Mouse (Mus musculus) midbrain, embryonic 16.5 days (tissue): ENCODE results near the gene Mmp23. TPM values are rescaled to one million over a fixed set of nuclear protein-coding genes. Genes with fewer than 3 reads are reported as not detected.
"Not testable (repeated sequence)": the region's sequence is repeated elsewhere in the genome, so short reads cannot be mapped to it uniquely, and the experiment has no call there.

Experiments used
- ATAC-seq: fragments of 200-750 bp; cut with Nextera tagmentation; 2 replicates; pipeline ENCODE4 v1.8.0; 2017; ENCODE audit warnings: moderate TSS enrichment
- H3K27ac ChIP-seq: fragments of 300-500 bp; sonication (generic); 2 replicates; pipeline ENCODE4 v1.5.1; 2014; ENCODE audit warnings: mild to moderate bottlenecking, low read length, mixed read lengths
- H3K27me3 ChIP-seq: fragments of 300-500 bp; sonication (generic); 2 replicates; pipeline ENCODE4 v1.6.1; 2014; ENCODE audit warnings: low read depth, low read length, mixed read lengths; ENCODE audit not compliant: control insufficient read depth, insufficient read depth
- H3K36me3 ChIP-seq: fragments of 300-500 bp; sonication (generic); 2 replicates; pipeline ENCODE4 v1.6.1; 2014; ENCODE audit warnings: mild to moderate bottlenecking, low read length, moderate library complexity, mixed read lengths; ENCODE audit not compliant: control insufficient read depth, insufficient read depth
- H3K4me1 ChIP-seq: fragments of 300-500 bp; sonication (generic); 2 replicates; pipeline ENCODE4 v1.6.1; 2014; ENCODE audit warnings: mild to moderate bottlenecking, low read length, mixed read lengths; ENCODE audit not compliant: control insufficient read depth, insufficient read depth
- H3K4me2 ChIP-seq: fragments of 300-500 bp; sonication (generic); 2 replicates; pipeline ENCODE4 v1.6.1; 2014; ENCODE audit warnings: mild to moderate bottlenecking, low read length, mixed read lengths
- H3K4me3 ChIP-seq: fragments of 300-500 bp; sonication (generic); 2 replicates; pipeline ENCODE4 v1.5.1; 2014; ENCODE audit warnings: low read depth, mild to moderate bottlenecking, low read length, moderate library complexity, mixed read lengths
- H3K9ac ChIP-seq: fragments of 300-500 bp; sonication (generic); 2 replicates; pipeline ENCODE4 v1.6.1; 2014; ENCODE audit warnings: low read depth, low read length, mixed read lengths
- H3K9me3 ChIP-seq: fragments of 300-500 bp; sonication (generic); replicated peaks from 2 replicates; pipeline ENCODE4 v1.6.1; 2014; ENCODE audit warnings: mild to moderate bottlenecking, low read length, mixed read lengths; ENCODE audit not compliant: control insufficient read depth, poor library complexity, severe bottlenecking
- WGBS: fragments of 180-500 bp; shearing (Covaris S2); extraction: QIAGEN DNeasy Blood & Tissue Kit; methylation state at CpG from one replicate; pipeline ENCODE4 v1.1.7; 2014; 5-methylcytosine and 5-hydroxymethylcytosine counted together
- polyA plus RNA-seq: library from polyadenylated mRNA; unstranded; fragments of >200 nt; fragmentation: Nextera tagmentation; extraction: Ambion mirVana; gene quantifications from 2 replicates; pipeline ENCODE4 v1.2.1, GENCODE M21; 2015

Gene Mmp23
- polyA plus RNA-seq, 1 experiment from 2014 or later = 4.6 TPM

DNA sequence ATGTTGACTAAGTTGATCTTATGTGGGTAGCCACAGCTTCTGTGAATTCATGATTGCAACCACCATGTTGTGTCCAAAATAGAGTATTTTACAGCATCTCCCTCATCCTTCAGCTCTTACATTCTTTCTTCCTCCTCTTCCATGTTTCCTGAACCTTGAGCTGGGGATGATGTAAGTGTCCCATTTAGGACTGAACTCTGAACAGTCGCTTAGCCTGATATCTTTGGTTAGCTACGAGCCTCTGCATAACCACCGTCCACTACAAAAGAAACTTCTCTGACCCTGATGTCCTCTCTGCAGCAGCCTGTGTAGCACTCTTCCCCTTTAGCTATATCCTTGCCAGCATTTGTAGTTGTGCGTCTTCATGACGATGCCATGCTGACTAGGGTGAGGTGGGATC is 7.5 kb downstream of the Mmp23 start:
- Histone ChIP-seq H3K36me3 (peaks cover 47% of the 10 kb centered on the region), H3K4me1 (no peaks in the 10 kb centered on the region), H3K4me2 (no peak overlapping the region), H3K9me3 (no peaks in the 10 kb centered on the region), H3K9ac (no peak overlapping the region), H3K27ac (no peak overlapping the region), H3K4me3 (no peak overlapping the region), H3K27me3 (peaks cover 2% of the 10 kb centered on the region; the same call in 1 of the 2 replicates)
- no peak for ATAC-seq
- 97% methylated on average over 5 of the region's 5 CpGs for WGBS

DNA sequence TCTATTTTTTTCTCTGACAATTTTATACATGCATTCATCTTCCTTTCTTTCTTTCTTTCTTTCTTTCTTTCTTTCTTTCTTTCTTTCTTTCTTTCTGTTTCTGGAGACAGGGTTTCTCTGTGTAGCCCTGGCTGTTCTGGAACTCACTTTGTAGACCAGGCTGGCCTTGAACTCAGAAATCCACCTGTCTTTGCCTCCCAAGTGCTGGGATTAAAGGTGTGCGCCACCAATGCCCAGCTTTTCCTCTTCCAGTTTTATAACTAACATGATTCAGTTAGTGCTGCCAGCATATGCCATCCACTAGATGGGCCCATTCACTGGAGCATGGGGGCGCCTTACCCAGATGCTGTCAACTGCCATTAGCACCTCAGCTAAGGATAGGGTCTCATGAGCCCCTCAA is 7.9 kb downstream of the Mmp23 start, which contains the start of gene Gm10563:
TSS of gene Gm10563 (minus strand) at position 101 of the 400 bp plus-strand sequence.
- 100% methylated on average over 2 of the region's 2 CpGs for WGBS
- H3K4me1 ChIP-seq, ATAC-seq: not testable (repeated sequence)

DNA sequence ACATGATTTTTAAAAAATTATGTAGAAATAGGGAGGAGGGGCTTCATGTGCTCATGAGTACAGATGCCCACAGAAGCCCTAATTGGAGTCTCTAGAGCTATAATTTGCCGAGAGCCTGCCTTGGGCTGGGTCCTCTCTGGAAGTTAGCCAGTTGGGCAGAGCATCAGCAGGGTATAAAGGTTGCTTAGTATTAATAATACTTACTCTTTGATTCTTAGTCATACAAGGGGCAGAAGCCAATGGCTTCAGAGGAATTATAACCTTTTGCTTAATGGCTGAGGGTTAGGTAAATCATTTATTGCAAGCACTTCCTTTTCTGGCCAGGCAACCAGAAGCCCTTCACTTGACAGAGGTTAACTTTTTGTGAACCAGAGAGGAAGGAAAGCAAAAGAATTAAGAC is 9.7 kb downstream of the Mmp23 start:
- Histone ChIP-seq H3K4me3 (no peak overlapping the region), H3K36me3 (peaks cover 46% of the 10 kb centered on the region), H3K4me2 (no peak overlapping the region), H3K9me3 (no peaks in the 10 kb centered on the region), H3K27ac (no peak overlapping the region), H3K27me3 (no peaks in the 10 kb centered on the region), H3K9ac (no peak overlapping the region), H3K4me1 (no peaks in the 10 kb centered on the region)
- WGBS = 92% methylated on average over 1 of the region's 1 CpGs
- no peak for ATAC-seq

More for the DNA sequence above, 7.9 kb downstream of the Mmp23 start, which contains the start of gene Gm10563:
- H3K4me3 ChIP-seq, H3K9ac ChIP-seq, H3K27me3 ChIP-seq, H3K27ac ChIP-seq, H3K4me2 ChIP-seq, H3K9me3 ChIP-seq: not testable (repeated sequence)
- peaks cover 49% of the 10 kb centered on the region for H3K36me3 ChIP-seq

DNA sequence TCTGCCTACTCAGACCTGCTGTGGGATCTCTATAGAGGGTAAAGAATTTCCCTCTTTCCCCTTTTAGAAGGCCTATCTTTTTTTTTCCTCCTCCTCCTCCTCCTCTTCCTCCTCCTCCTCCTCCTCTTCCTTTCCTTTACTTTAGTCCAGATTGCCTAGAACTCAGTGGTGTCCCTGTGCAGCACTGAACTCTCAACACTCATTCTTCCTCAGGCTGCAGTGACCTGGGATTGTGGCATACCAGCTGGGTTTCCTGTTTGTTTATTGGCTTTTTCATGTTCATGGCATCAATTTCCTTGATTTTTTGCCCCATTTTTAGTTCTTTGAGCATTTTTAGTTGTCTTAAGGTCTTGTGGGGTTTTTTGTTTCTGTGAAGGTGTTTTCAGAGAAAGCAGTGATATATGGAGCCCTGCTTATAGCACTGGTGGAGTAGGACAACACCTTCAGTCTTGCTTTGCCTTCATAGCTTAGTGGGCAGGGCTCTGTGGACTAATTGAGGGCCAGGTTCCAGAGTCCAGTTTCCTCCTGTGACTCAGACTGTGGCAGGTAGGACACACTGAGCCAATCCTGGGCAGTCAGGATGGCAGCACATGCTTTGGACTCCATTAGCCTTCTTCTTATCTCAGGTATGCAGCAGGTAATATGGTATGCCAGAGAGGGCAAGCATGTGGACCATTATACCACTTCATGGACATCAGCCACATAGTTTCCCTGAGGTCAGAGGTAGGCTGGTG is 17.3 kb downstream of the Mmp23 start:
- no peak for ATAC-seq
- H3K4me3 ChIP-seq = no peak overlapping the region
- H3K27me3 ChIP-seq = no peaks in the 10 kb centered on the region
- no peak overlapping the region for H3K9ac ChIP-seq
- no peaks in the 10 kb centered on the region for H3K4me1 ChIP-seq
- H3K27ac ChIP-seq = no peak overlapping the region
- H3K9me3 ChIP-seq = no peaks in the 10 kb centered on the region
- peaks cover 42% of the 10 kb centered on the region for H3K36me3 ChIP-seq
- no peak overlapping the region for H3K4me2 ChIP-seq

DNA sequence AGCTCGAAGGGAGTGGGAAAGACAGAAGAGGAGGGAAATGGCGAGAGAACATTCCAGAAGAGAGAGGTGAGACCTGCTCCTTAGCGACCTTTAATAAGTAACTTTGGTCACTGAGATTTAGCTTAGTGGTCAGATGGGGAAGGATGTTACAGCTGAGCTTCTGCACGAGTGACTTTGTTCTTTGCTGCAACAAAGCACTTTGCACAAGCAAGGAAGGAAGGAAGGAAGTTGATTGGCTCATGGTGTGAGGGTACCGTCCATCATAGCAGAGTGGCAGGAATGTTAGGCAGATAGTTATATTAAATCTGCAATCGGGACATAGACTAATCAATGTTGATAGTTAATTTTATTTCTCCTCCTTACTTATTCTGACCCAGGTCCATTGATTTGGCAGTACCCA is 22.9 kb downstream of the Mmp23 start:
- H3K27me3 ChIP-seq = no peaks in the 10 kb centered on the region
- H3K9ac ChIP-seq = no peak overlapping the region
- H3K4me3 ChIP-seq = no peak overlapping the region
- no peak for ATAC-seq
- no peaks in the 10 kb centered on the region for H3K9me3 ChIP-seq
- H3K4me1 ChIP-seq = peaks cover 2% of the 10 kb centered on the region
- no peak overlapping the region for H3K27ac ChIP-seq
- WGBS = 89% methylated on average over 6 of the region's 6 CpGs
- H3K36me3 ChIP-seq = peaks cover 27% of the 10 kb centered on the region
- H3K4me2 ChIP-seq = no peak overlapping the region

DNA sequence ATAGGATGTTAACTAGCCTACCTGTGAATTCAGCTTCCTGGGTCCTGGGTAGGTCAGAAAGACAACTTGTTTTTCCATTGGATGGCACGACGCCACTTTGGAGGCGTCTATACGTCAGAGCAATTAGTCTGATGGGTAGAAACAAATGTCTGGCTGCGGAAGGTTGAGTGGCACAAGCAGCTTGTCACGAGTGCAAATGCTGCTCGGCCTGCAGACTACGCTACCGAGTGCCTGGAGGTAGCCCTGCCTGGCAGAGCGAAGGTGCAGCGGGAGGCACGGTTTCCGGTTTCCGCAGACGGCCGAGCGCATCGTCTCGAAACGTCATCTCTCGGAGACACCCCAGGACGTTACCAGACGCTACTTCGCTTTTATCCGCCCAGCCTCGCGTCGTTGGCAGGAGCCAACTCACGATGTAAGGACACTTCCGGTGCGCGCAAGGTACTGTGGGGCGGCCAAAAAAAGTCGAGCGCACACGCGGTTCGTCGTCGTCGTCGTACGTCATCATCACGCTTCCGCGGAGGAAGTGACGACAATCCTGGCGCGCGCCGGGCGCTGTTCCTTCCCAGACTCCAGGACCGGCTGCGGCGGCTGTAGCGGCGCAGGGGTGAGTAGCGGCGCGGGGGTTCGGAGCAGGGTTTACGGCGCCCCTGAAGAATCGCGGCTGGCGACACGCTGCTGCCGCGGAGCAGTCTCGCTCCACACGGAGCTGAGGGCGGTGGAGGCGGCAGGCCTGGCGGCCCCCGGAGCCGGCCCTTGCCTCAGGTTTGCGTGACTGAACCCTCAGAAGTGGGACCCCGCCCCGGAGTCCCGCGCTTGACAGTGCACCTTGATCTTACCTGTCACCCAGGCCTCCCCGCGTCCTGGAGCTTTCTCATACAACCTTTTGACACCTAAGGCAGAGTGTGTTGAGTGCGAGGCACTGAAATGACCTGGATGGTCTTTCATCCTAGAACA is 28.6 kb downstream of the Mmp23 start, which contains the start of gene Cdk11b:
TSS of gene Cdk11b (plus strand) at position 517 of the 954 bp plus-strand sequence.
- peak within 1 kb of the TSS; percentile 83 for H3K4me3 ChIP-seq
- H3K4me2 ChIP-seq = peak within 1 kb of the TSS; percentile 66
- no peaks in the 10 kb centered on the region for H3K9me3 ChIP-seq
- H3K27ac ChIP-seq = peak within 1 kb of the TSS; percentile 88
- peak; percentile 100 for ATAC-seq
- peaks cover 17% of the 10 kb centered on the region for H3K36me3 ChIP-seq
- H3K9ac ChIP-seq = peak within 1 kb of the TSS; percentile 78
- under 1% methylated on average over 84 of the region's 84 CpGs for whole genome bisulfite sequencing
- H3K27me3 ChIP-seq = no peaks in the 10 kb centered on the region
- peaks cover 10% of the 10 kb centered on the region for H3K4me1 ChIP-seq

DNA sequence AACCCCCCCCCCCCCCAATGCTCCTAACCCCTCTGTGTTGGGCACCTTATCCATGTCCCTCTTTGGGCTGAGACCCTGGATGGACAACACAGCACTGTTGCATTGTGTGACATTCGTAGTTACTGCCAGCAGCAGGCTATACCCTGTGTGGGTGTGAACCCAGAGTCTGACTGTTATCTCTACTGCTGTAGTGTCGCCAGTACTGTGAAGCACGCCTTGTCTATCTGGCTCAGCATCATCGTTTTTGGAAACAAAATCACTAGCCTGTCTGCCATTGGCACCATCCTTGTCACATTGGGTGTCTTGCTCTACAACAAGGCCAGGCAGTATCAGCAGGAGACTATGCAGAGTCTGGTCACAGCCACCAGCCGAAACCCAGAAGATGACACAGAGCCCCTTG is 34.9 kb downstream of the Mmp23 start:
- WGBS = 97% methylated on average over 5 of the region's 5 CpGs
- no peak overlapping the region for H3K27ac ChIP-seq
- H3K4me3 ChIP-seq = no peak overlapping the region
- H3K9ac ChIP-seq = no peak overlapping the region
- peaks cover 42% of the 10 kb centered on the region for H3K36me3 ChIP-seq
- H3K27me3 ChIP-seq = no peaks in the 10 kb centered on the region
- no peak for ATAC-seq
- no peak overlapping the region for H3K4me2 ChIP-seq
- H3K4me1 ChIP-seq = peaks cover under 1% of the 10 kb centered on the region; the same call in 1 of the 2 replicates
- no peaks in the 10 kb centered on the region for H3K9me3 ChIP-seq

DNA sequence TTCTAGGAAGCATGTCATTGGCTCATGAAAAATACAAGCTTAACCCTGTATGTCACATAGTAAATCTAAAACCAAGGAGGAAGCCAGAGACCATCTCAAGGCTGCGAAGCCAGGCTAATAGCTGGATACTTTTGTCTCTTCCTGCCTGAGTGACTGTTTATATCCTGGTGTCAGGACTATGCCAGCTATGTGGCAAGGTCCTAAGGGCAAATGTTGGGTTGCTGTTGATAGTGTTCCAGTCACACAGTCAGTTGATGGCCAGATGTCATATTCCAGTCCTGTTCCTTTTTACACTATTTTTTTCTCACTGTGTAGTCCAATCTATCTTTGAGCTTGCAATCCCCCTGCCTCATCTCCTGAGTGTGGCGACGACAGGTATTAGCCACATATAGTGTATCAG is 39.9 kb downstream of the Mmp23 start:
- no peak for ATAC-seq
- H3K9me3 ChIP-seq = no peaks in the 10 kb centered on the region
- H3K9ac ChIP-seq = no peak overlapping the region
- H3K4me1 ChIP-seq = no peaks in the 10 kb centered on the region
- H3K27me3 ChIP-seq = no peaks in the 10 kb centered on the region
- peaks cover 46% of the 10 kb centered on the region for H3K36me3 ChIP-seq
- WGBS = 97% methylated on average over 3 of the region's 3 CpGs
- H3K4me2 ChIP-seq = no peak overlapping the region
- H3K27ac ChIP-seq = no peak overlapping the region
- no peak overlapping the region for H3K4me3 ChIP-seq

DNA sequence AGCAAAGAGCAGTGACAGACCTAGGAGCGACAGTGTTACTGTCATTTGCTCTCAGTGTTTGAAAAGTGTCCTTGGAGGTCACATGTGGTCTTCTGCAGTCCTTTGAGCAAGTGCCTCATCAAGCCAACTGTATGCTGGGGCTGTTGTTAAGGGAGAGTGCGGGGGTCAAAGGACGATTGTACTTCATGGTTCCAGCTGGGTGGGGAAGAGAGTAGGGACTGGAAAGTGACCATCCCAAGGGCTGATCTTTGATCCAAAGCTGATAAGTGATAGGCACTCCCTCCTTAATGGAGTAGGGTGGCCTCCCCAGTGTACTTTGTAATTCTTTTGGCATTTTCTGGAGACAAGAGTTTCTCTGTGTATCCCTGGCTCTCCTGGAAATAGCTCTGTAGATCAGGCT is 41.3 kb downstream of the Mmp23 start:
- ATAC-seq = no peak
- Histone ChIP-seq H3K27me3 (no peaks in the 10 kb centered on the region), H3K36me3 (peaks cover 35% of the 10 kb centered on the region), H3K9ac (no peak overlapping the region), H3K4me1 (no peaks in the 10 kb centered on the region), H3K27ac (no peak overlapping the region), H3K9me3 (no peaks in the 10 kb centered on the region), H3K4me3 (no peak overlapping the region), H3K4me2 (no peak overlapping the region)
- WGBS = 92% methylated on average over 3 of the region's 3 CpGs
